Mouse (Mus musculus) small intestine, adult 10 weeks (tissue): ENCODE results near the gene Rtn4rl1. TPM values are rescaled to one million over a fixed set of nuclear protein-coding genes. Genes with fewer than 3 reads are reported as not detected.

ENCODE experiments used
- polyA plus RNA-seq: library from polyadenylated mRNA; stranded (reverse); fragments of 350-450 nt; fragmentation: Illumina TruSeq; extraction: RNeasy Lipid Tissue Mini Kit (QIAGEN cat#74804); gene quantifications from one replicate; pipeline ENCODE4 v1.2.3, GENCODE M21; 2014; ENCODE audit warnings: low replicate concordance

Gene Rtn4rl1
- polyA plus RNA-seq = 3.9 TPM

GRCm38 (mm10) chr11:75193256-75194071 is at the start of gene Rtn4rl1:
TSS of gene Rtn4rl1 (plus strand) at chr11:75193783.

GRCm38 (mm10) chr11:75169405-75170080 is 24.0 kb upstream of the Rtn4rl1 start, which contains the start of gene Hic1:
TSS of gene Hic1 (minus strand) at chr11:75169519.

GRCm38 (mm10) chr11:75178672-75179208 is 14.8 kb upstream of the Rtn4rl1 start, which contains the start of gene Ovca2:
TSS of gene Ovca2 (minus strand) at chr11:75178835.

GRCm38 (mm10) chr11:75190905-75191441 is 2.6 kb upstream of the Rtn4rl1 start, which contains the start of gene Dph1:
TSS of gene Dph1 (minus strand) at chr11:75191241.

Other genes with a start within 250 kb of the Rtn4rl1 start
- gene Hic1, start 24.3 kb upstream of the Rtn4rl1 start, polyA plus RNA-seq = 0.15 TPM
- gene Ovca2, start 14.9 kb upstream of the Rtn4rl1 start, polyA plus RNA-seq = 9.1 TPM
- 0.89 TPM for gene Dph1, start 2.5 kb upstream of the Rtn4rl1 start, polyA plus RNA-seq
- 20.9 TPM for gene Rpa1, start 154.5 kb downstream of the Rtn4rl1 start, polyA plus RNA-seq
- 1.6 TPM for gene Smyd4, start 154.7 kb downstream of the Rtn4rl1 start, polyA plus RNA-seq
- gene Serpinf1, start 228.9 kb downstream of the Rtn4rl1 start, polyA plus RNA-seq = not detected
- gene Serpinf2, start 245.8 kb downstream of the Rtn4rl1 start, polyA plus RNA-seq = 0.19 TPM